Mouse (Mus musculus) neutrophil, adult 59 days (primary cell): Measurements from ENCODE around the gene Slc29a3. TPM values are rescaled to one million over a fixed set of nuclear protein-coding genes. Genes with fewer than 3 reads are reported as not detected.

ENCODE experiments used
- total RNA-seq, 2 experiments: library from RNA; stranded (reverse); gene quantifications; 1 replicate in 1 of 2; 2 replicates in 1 of 2; pipeline ENCODE4 v1.2.4; 2023

The Slc29a3 gene
- total RNA-seq, result 10 to 100 TPM; 29.1 to 32.8 TPM

GRCm38 (mm10) chr10:60752040-60753020, at the start of gene Slc29a3:
TSS of gene Slc29a3 (minus strand) at chr10:60752794.

GRCm38 (mm10) chr10:60696390-60696789, 56.2 kb downstream of the Slc29a3 start, which contains the start of gene Cdh23:
TSS of gene Cdh23 (minus strand) at chr10:60696490.

Other genes starting within 250 kb of the Slc29a3 start
- 1 to 10 TPM; 2.2 to 2.4 TPM for gene Cdh23, start 56.3 kb downstream of the Slc29a3 start, total RNA-seq
- gene Unc5b, start 78.8 kb upstream of the Slc29a3 start, total RNA-seq, result under 1 TPM; 0.11 to 0.18 TPM